Mouse (Mus musculus): Measurements from ENCODE around the gene Naa80. TPM values are rescaled to one million over a fixed set of nuclear protein-coding genes. Genes with fewer than 3 reads are reported as not detected.

The Naa80 gene
- polyA plus RNA-seq, 1 experiment from 2014 or later, result 19.3 TPM

- H3K4me1 ChIP-seq, result peaks cover 90% of the 10 kb centered on the region
- ATAC-seq (replicated peaks; ENCODE audit: low FRiP score), result peak; percentile 20; the same call in 1 of the 2 replicates
- H3K27ac ChIP-seq, result peak overlapping the region; percentile 92
- no peaks in the 10 kb centered on the region for H3K27me3 ChIP-seq
- H3K4me2 ChIP-seq, result peak overlapping the region; percentile 96
- H3K36me3 ChIP-seq, result peaks cover 26% of the 10 kb centered on the region
- H3K4me3 ChIP-seq (replicated peaks), result peak overlapping the region; percentile 11; the same call in 1 of the 2 replicates
- WGBS, result 43% methylated on average over 14 of the region's 15 CpGs
- peak overlapping the region; percentile 30; the same call in 1 of the 2 replicates for H3K9ac ChIP-seq
- no peaks in the 10 kb centered on the region for H3K9me3 ChIP-seq (replicated peaks)
These were observed 50.2 kb downstream of the Naa80 start for GRCm38 (mm10) chr9:107628721-107629410.

GRCm38 (mm10) chr9:107629411-107629730 is 50.7 kb downstream of the Naa80 start:
- no peaks in the 10 kb centered on the region for H3K9me3 ChIP-seq (replicated peaks)
- WGBS, result 19% methylated on average over 4 of the region's 4 CpGs

GRCm38 (mm10) chr9:107629901-107630425 is 51.3 kb downstream of the Naa80 start:
- H3K4me1 ChIP-seq, result peaks cover 84% of the 10 kb centered on the region
- H3K36me3 ChIP-seq, result peaks cover 19% of the 10 kb centered on the region; the same call in 1 of the 2 replicates
- H3K9ac ChIP-seq, result peak overlapping the region; percentile 97; the same call in 1 of the 2 replicates
- H3K9me3 ChIP-seq (replicated peaks), result no peaks in the 10 kb centered on the region
- H3K27me3 ChIP-seq, result no peaks in the 10 kb centered on the region
- WGBS, result 17% methylated on average over 14 of the region's 14 CpGs
- H3K27ac ChIP-seq, result peak overlapping the region; percentile 92
- peak overlapping the region; percentile 96 for H3K4me2 ChIP-seq
- H3K4me3 ChIP-seq (replicated peaks), result 0 out of 2 replicates have a peak overlapping the region, but pooled peaks have one; percentile 6
- ATAC-seq (replicated peaks; ENCODE audit: low FRiP score), result no peak

More at GRCm38 (mm10) chr9:107629411-107629730, 50.7 kb downstream of the Naa80 start:
- H3K4me3 ChIP-seq (replicated peaks), result 0 out of 2 replicates have a peak overlapping the region, but pooled peaks have one; percentile 11
- peak overlapping the region; percentile 92 for H3K27ac ChIP-seq
- peak overlapping the region; percentile 96 for H3K4me2 ChIP-seq
- ATAC-seq (replicated peaks; ENCODE audit: low FRiP score), result no peak
- H3K9ac ChIP-seq, result 0 out of 2 replicates have a peak overlapping the region, but pooled peaks have one; percentile 14
- peaks cover 25% of the 10 kb centered on the region for H3K36me3 ChIP-seq
- peaks cover 90% of the 10 kb centered on the region for H3K4me1 ChIP-seq
- no peaks in the 10 kb centered on the region for H3K27me3 ChIP-seq

- H3K27me3 ChIP-seq, result no peaks in the 10 kb centered on the region
- H3K27ac ChIP-seq, result peak overlapping the region; percentile 92
- H3K4me3 ChIP-seq (replicated peaks), result peak overlapping the region; percentile 6; the same call in 1 of the 2 replicates
- 20% methylated on average over 4 of the region's 4 CpGs for WGBS
- peak overlapping the region; percentile 97; the same call in 1 of the 2 replicates for H3K9ac ChIP-seq
- H3K4me1 ChIP-seq, result peaks cover 82% of the 10 kb centered on the region
- no peaks in the 10 kb centered on the region for H3K9me3 ChIP-seq (replicated peaks)
- no peak for ATAC-seq (replicated peaks; ENCODE audit: low FRiP score)
- H3K4me2 ChIP-seq, result peak overlapping the region; percentile 96
- peaks cover 13% of the 10 kb centered on the region; the same call in 1 of the 2 replicates for H3K36me3 ChIP-seq
These were observed 51.9 kb downstream of the Naa80 start for GRCm38 (mm10) chr9:107630576-107630975.

- Histone ChIP-seq H3K36me3 (peaks cover 8% of the 10 kb centered on the region; the same call in 1 of the 2 replicates), H3K4me2 (peak overlapping the region; percentile 96), H3K4me1 (peaks cover 84% of the 10 kb centered on the region), H3K27ac (peak overlapping the region; percentile 92), H3K4me3 (replicated peaks) (peak overlapping the region; percentile 93; the same call in 1 of the 2 replicates), H3K9ac (peak overlapping the region; percentile 97; the same call in 1 of the 2 replicates), H3K27me3 (no peaks in the 10 kb centered on the region), H3K9me3 (replicated peaks) (no peaks in the 10 kb centered on the region)
- WGBS, result 71% methylated on average over 9 of the region's 9 CpGs
- ATAC-seq (replicated peaks; ENCODE audit: low FRiP score), result no peak
These were observed 52.7 kb downstream of the Naa80 start for GRCm38 (mm10) chr9:107631311-107631826.

- H3K27me3 ChIP-seq, result no peaks in the 10 kb centered on the region
- H3K4me3 ChIP-seq (replicated peaks), result peak overlapping the region; percentile 93; the same call in 1 of the 2 replicates
- peaks cover 8% of the 10 kb centered on the region; the same call in 1 of the 2 replicates for H3K36me3 ChIP-seq
- H3K4me1 ChIP-seq, result peaks cover 82% of the 10 kb centered on the region
- WGBS, result 89% methylated on average over 8 of the region's 8 CpGs
- no peaks in the 10 kb centered on the region for H3K9me3 ChIP-seq (replicated peaks)
- peak overlapping the region; percentile 92 for H3K27ac ChIP-seq
- no peak for ATAC-seq (replicated peaks; ENCODE audit: low FRiP score)
- H3K9ac ChIP-seq, result peak overlapping the region; percentile 97
- H3K4me2 ChIP-seq, result peak overlapping the region; percentile 96
These were observed 53.2 kb downstream of the Naa80 start for GRCm38 (mm10) chr9:107631861-107632260.

- H3K4me2 ChIP-seq, result peak overlapping the region; percentile 96
- peak overlapping the region; percentile 93 for H3K4me3 ChIP-seq (replicated peaks)
- H3K27ac ChIP-seq, result peak overlapping the region; percentile 92
- peaks cover 81% of the 10 kb centered on the region for H3K4me1 ChIP-seq
- 64% methylated on average over 6 of the region's 6 CpGs for WGBS
- no peaks in the 10 kb centered on the region for H3K27me3 ChIP-seq
- no peaks in the 10 kb centered on the region for H3K9me3 ChIP-seq (replicated peaks)
- ATAC-seq (replicated peaks; ENCODE audit: low FRiP score), result no peak
- peaks cover 8% of the 10 kb centered on the region; the same call in 1 of the 2 replicates for H3K36me3 ChIP-seq
- H3K9ac ChIP-seq, result peak overlapping the region; percentile 97
These were observed 53.8 kb downstream of the Naa80 start for GRCm38 (mm10) chr9:107632478-107632877.

GRCm38 (mm10) chr9:107633091-107633660 is 54.5 kb downstream of the Naa80 start:
- Histone ChIP-seq H3K9ac (peak overlapping the region; percentile 97), H3K4me1 (peaks cover 74% of the 10 kb centered on the region), H3K27me3 (no peaks in the 10 kb centered on the region), H3K4me3 (replicated peaks) (peak overlapping the region; percentile 93), H3K27ac (peak overlapping the region; percentile 92), H3K9me3 (replicated peaks) (no peaks in the 10 kb centered on the region), H3K36me3 (peaks cover 8% of the 10 kb centered on the region; the same call in 1 of the 2 replicates), H3K4me2 (peak overlapping the region; percentile 96)
- ATAC-seq (replicated peaks; ENCODE audit: low FRiP score), result peak; percentile 14; the same call in 1 of the 2 replicates
- WGBS, result under 1% methylated on average over 32 of the region's 33 CpGs

Other genes with a start within 250 kb of the Naa80 start
- 10.9 and 11.8 TPM in 2 replicates for gene Hemk1, start 240.5 kb upstream of the Naa80 start, polyA plus RNA-seq (2015; fragmentation: Nextera tagmentation; extraction: Ambion mirVana)
- gene 6430571L13Rik, start 238.3 kb upstream of the Naa80 start, polyA plus RNA-seq (2015; fragmentation: Nextera tagmentation; extraction: Ambion mirVana), result 0.81 and 0.90 TPM in 2 replicates
- gene Cacna2d2, start 179.3 kb upstream of the Naa80 start, polyA plus RNA-seq (2015; fragmentation: Nextera tagmentation; extraction: Ambion mirVana), result 0.84 and 0.93 TPM in 2 replicates
- 45.0 and 49.4 TPM in 2 replicates for gene Tmem115, start 44.9 kb upstream of the Naa80 start, polyA plus RNA-seq (2015; fragmentation: Nextera tagmentation; extraction: Ambion mirVana)
- gene Cyb561d2, start 36.7 kb upstream of the Naa80 start, polyA plus RNA-seq (2015; fragmentation: Nextera tagmentation; extraction: Ambion mirVana), result 31.5 and 33.9 TPM in 2 replicates
- gene Nprl2, start 36.7 kb upstream of the Naa80 start, polyA plus RNA-seq (2015; fragmentation: Nextera tagmentation; extraction: Ambion mirVana), result 44.4 and 46.8 TPM in 2 replicates
- gene Zmynd10, start 31.6 kb upstream of the Naa80 start, polyA plus RNA-seq (2015; fragmentation: Nextera tagmentation; extraction: Ambion mirVana), result 1.2 and 2.9 TPM in 2 replicates
- gene Rassf1, start 27.3 kb upstream of the Naa80 start, polyA plus RNA-seq (2015; fragmentation: Nextera tagmentation; extraction: Ambion mirVana), result 61.7 and 63.4 TPM in 2 replicates
- 46.5 and 46.8 TPM in 2 replicates for gene Tusc2, start 15.6 kb upstream of the Naa80 start, polyA plus RNA-seq (2015; fragmentation: Nextera tagmentation; extraction: Ambion mirVana)
- gene Hyal2, start 10.9 kb upstream of the Naa80 start, polyA plus RNA-seq (2015; fragmentation: Nextera tagmentation; extraction: Ambion mirVana), result 111 and 117 TPM in 2 replicates
- 8.6 and 10.5 TPM in 2 replicates for gene Hyal1, start 2.0 kb upstream of the Naa80 start, polyA plus RNA-seq (2015; fragmentation: Nextera tagmentation; extraction: Ambion mirVana)
- 1.3 TPM in 2 replicates for gene Hyal3, start 1.9 kb downstream of the Naa80 start, polyA plus RNA-seq (2015; fragmentation: Nextera tagmentation; extraction: Ambion mirVana)
- gene Ifrd2, start 8.8 kb downstream of the Naa80 start, polyA plus RNA-seq (2015; fragmentation: Nextera tagmentation; extraction: Ambion mirVana), result 47.8 and 55.8 TPM in 2 replicates
- gene Sema3b, start 30.3 kb downstream of the Naa80 start, polyA plus RNA-seq (2015; fragmentation: Nextera tagmentation; extraction: Ambion mirVana), result 21.1 and 22.5 TPM in 2 replicates
- 403 and 424 TPM in 2 replicates for gene Gnai2, start 56.5 kb downstream of the Naa80 start, polyA plus RNA-seq (2015; fragmentation: Nextera tagmentation; extraction: Ambion mirVana)
- gene Slc38a3, start 90.6 kb downstream of the Naa80 start, polyA plus RNA-seq (2015; fragmentation: Nextera tagmentation; extraction: Ambion mirVana), result 7.1 and 8.1 TPM in 2 replicates
- 3.9 and 4.6 TPM in 2 replicates for gene Gnat1, start 100.8 kb downstream of the Naa80 start, polyA plus RNA-seq (2015; fragmentation: Nextera tagmentation; extraction: Ambion mirVana)
- gene Sema3f, start 131.6 kb downstream of the Naa80 start, polyA plus RNA-seq (2015; fragmentation: Nextera tagmentation; extraction: Ambion mirVana), result 21.3 and 23.9 TPM in 2 replicates
- 194 and 207 TPM in 2 replicates for gene Rbm5, start 192.1 kb downstream of the Naa80 start, polyA plus RNA-seq (2015; fragmentation: Nextera tagmentation; extraction: Ambion mirVana)